Comparison of ENCODE assay signal across 9 mouse cellular contexts in genomic region chr5:134063362-134064064, GRCm38 (mm10). TPM values are rescaled to one million over a fixed set of nuclear protein-coding genes. Genes with fewer than 3 reads are reported as not detected.
DNase-seq lines count a peak whose midpoint lies in the region; ATAC-seq and TF ChIP-seq lines count a peak whose summit lies in the region.
"Had no signal": no experiment of that assay in that cellular context is flagged by ENCODE, and none has a peak within 500 bp of the region (broad histone marks: within the 10 kb centered on the region; RNA-seq: fewer than 3 reads in every experiment).

No protein-coding gene starts in this region.

- DNase-seq in embryonic facial prominence, embryonic 14.5 days (ENCODE audit: low spot score) = peak; percentile 94
- DNase-seq in heart, adult 8-10 months (ENCODE audit: low spot score) = peak; percentile 69
- peak; percentile 93 for DNase-seq in kidney, postnatal 0 days (ENCODE audit: low spot score)
- DNase-seq in liver, adult 2 months (ENCODE audit: extremely low read depth, low read depth, low spot score) = peak; percentile 45
- peak; percentile 39 for DNase-seq in thymus, postnatal 0 days (ENCODE audit: low spot score)

- no peak for TF ChIP-seq POLR2A in bone marrow, adult 2 months (IDR thresholded peaks at IDR 0.05; ENCODE audit: borderline replicate concordance, control insufficient read depth, low read depth, low read length)
- TF ChIP-seq POLR2A in liver, adult 2 months (IDR thresholded peaks at IDR 0.05; ENCODE audit: extremely low read depth, insufficient read depth, low read length) = no peak

- no peak overlapping the region for H3K27ac ChIP-seq in bone marrow, adult 2 months (ENCODE audit: control insufficient read depth, insufficient read depth, low read depth, low read length, poor library complexity)
- no peak overlapping the region for H3K27ac ChIP-seq in embryonic facial prominence, embryonic 14.5 days (replicated peaks; ENCODE audit: low read depth, low read length)
- no peak overlapping the region for H3K27ac ChIP-seq in kidney, postnatal 0 days
- H3K27ac ChIP-seq in liver, adult 2 months (replicated peaks; ENCODE audit: insufficient read depth, low read depth, low read length) = no peak overlapping the region
- no peak overlapping the region for H3K27ac ChIP-seq in neural tube, embryonic 14.5 days (ENCODE audit: low read depth, low read length)
- H3K27ac ChIP-seq: embryonic facial prominence, embryonic 12.5 days had no signal

- peak; percentile 17 for TF ChIP-seq CTCF in C2C12 (IDR thresholded peaks at IDR 0.05; ENCODE audit: control insufficient read depth, insufficient read depth, insufficient read length)
- TF ChIP-seq CTCF in bone marrow, adult 2 months (IDR thresholded peaks at IDR 0.05; ENCODE audit: control insufficient read depth, insufficient read depth, low read length) = peak; percentile 55; the same call in 1 of the 2 replicates
- peak; percentile 91 for TF ChIP-seq CTCF in kidney, postnatal 0 days (IDR thresholded peaks at IDR 0.05; ENCODE audit: low read depth)
- peak; percentile 64 for TF ChIP-seq CTCF in liver, adult 2 months (IDR thresholded peaks at IDR 0.05; ENCODE audit: low read depth, low read length)

- 45% methylated on average over 15 of the region's 15 CpGs for WGBS in bone marrow, adult 2 months
- WGBS in embryonic facial prominence, embryonic 14.5 days = 43% methylated on average over 15 of the region's 15 CpGs
- WGBS in kidney, postnatal 0 days = 41% methylated on average over 15 of the region's 15 CpGs
- WGBS in liver, adult 2 months = 47% methylated on average over 15 of the region's 15 CpGs
- 51% methylated on average over 15 of the region's 15 CpGs for WGBS in neural tube, embryonic 14.5 days

- no peaks in the 10 kb centered on the region for H3K79me2 ChIP-seq in C2C12 (ENCODE audit: control insufficient read depth, insufficient read depth)
- no peaks in the 10 kb centered on the region for H3K79me2 ChIP-seq in liver, adult 2 months (ENCODE audit: control insufficient read depth, insufficient read depth, low read length)

- H3K4me1 ChIP-seq in bone marrow, adult 2 months (ENCODE audit: control insufficient read depth, insufficient read depth, low read length) = no peaks in the 10 kb centered on the region
- H3K4me1 ChIP-seq in embryonic facial prominence, embryonic 14.5 days (ENCODE audit: control insufficient read depth, insufficient read depth, low read length) = peaks cover 6% of the 10 kb centered on the region
- H3K4me1 ChIP-seq in kidney, postnatal 0 days (replicated peaks; ENCODE audit: insufficient read depth, low read length) = 0 out of 2 replicates have a peak, but pooled peaks cover 2% of the 10 kb centered on the region
- no peaks in the 10 kb centered on the region for H3K4me1 ChIP-seq in liver, adult 2 months (ENCODE audit: control insufficient read depth, insufficient read depth, low read length)
- H3K4me1 ChIP-seq in neural tube, embryonic 14.5 days (ENCODE audit: control insufficient read depth, insufficient read depth, low read length) = no peaks in the 10 kb centered on the region

- no peak overlapping the region for H3K4me3 ChIP-seq in C2C12 (ENCODE audit: insufficient read depth, poor library complexity, severe bottlenecking)
- no peak overlapping the region for H3K4me3 ChIP-seq in bone marrow, adult 2 months (replicated peaks; ENCODE audit: control insufficient read depth, low read depth, low read length)
- no peak overlapping the region for H3K4me3 ChIP-seq in embryonic facial prominence, embryonic 14.5 days (ENCODE audit: low read depth, low read length)
- H3K4me3 ChIP-seq in kidney, postnatal 0 days (replicated peaks; ENCODE audit: low read depth, low read length) = no peak overlapping the region
- H3K4me3 ChIP-seq in liver, adult 2 months (ENCODE audit: insufficient read depth, low read depth, low read length) = no peak overlapping the region
- no peak overlapping the region for H3K4me3 ChIP-seq in neural tube, embryonic 14.5 days (ENCODE audit: low read depth, low read length)
- H3K4me3 ChIP-seq: embryonic facial prominence, embryonic 12.5 days had no signal

- no peaks in the 10 kb centered on the region for H3K36me3 ChIP-seq in C2C12 (ENCODE audit: control insufficient read depth, insufficient read depth)
- H3K36me3 ChIP-seq in embryonic facial prominence, embryonic 14.5 days (ENCODE audit: control insufficient read depth, insufficient read depth, low read length) = no peaks in the 10 kb centered on the region
- no peaks in the 10 kb centered on the region for H3K36me3 ChIP-seq in kidney, postnatal 0 days (ENCODE audit: insufficient read depth, low read length)
- no peaks in the 10 kb centered on the region for H3K36me3 ChIP-seq in liver, adult 2 months (ENCODE audit: control insufficient read depth, insufficient read depth, low read length)
- H3K36me3 ChIP-seq in neural tube, embryonic 14.5 days (ENCODE audit: control insufficient read depth, insufficient read depth, low read length) = no peaks in the 10 kb centered on the region
- H3K36me3 ChIP-seq: embryonic facial prominence, embryonic 12.5 days had no signal

- ATAC-seq in embryonic facial prominence, embryonic 14.5 days (ENCODE audit: low read depth) = peak; percentile 74
- ATAC-seq in kidney, postnatal 0 days (replicated peaks; ENCODE audit: low FRiP score, low read depth) = peak; percentile 75
- peak; percentile 51; the same call in 1 of the 2 replicates for ATAC-seq in neural tube, embryonic 14.5 days (ENCODE audit: low read depth)

- no peak overlapping the region for H3K9ac ChIP-seq in embryonic facial prominence, embryonic 14.5 days (ENCODE audit: low read depth, low read length)
- H3K9ac ChIP-seq in kidney, postnatal 0 days (ENCODE audit: low read depth, low read length) = no peak overlapping the region
- no peak overlapping the region for H3K9ac ChIP-seq in liver, adult 2 months (ENCODE audit: low read depth, low read length)
- no peak overlapping the region for H3K9ac ChIP-seq in neural tube, embryonic 14.5 days (replicated peaks; ENCODE audit: low read depth, low read length)
- H3K9ac ChIP-seq: embryonic facial prominence, embryonic 12.5 days had no signal

- H3ac ChIP-seq in C2C12 (ENCODE audit: control insufficient read depth, insufficient read length, low read depth) = no peak overlapping the region

- no peaks in the 10 kb centered on the region for H3K79me3 ChIP-seq in C2C12 (ENCODE audit: low read depth)

- H3K9me3 ChIP-seq in embryonic facial prominence, embryonic 14.5 days (ENCODE audit: control insufficient read depth, low read length) = no peaks in the 10 kb centered on the region
- no peaks in the 10 kb centered on the region for H3K9me3 ChIP-seq in kidney, postnatal 0 days (replicated peaks; ENCODE audit: low read length)
- no peaks in the 10 kb centered on the region for H3K9me3 ChIP-seq in neural tube, embryonic 14.5 days (ENCODE audit: control insufficient read depth, low read length)
- H3K9me3 ChIP-seq: embryonic facial prominence, embryonic 12.5 days had no signal

- no peaks in the 10 kb centered on the region for H3K27me3 ChIP-seq in C2C12 (ENCODE audit: control insufficient read depth, insufficient read depth, insufficient read length)
- no peaks in the 10 kb centered on the region for H3K27me3 ChIP-seq in embryonic facial prominence, embryonic 14.5 days (replicated peaks; ENCODE audit: control insufficient read depth, insufficient read depth, low read length)
- no peaks in the 10 kb centered on the region for H3K27me3 ChIP-seq in kidney, postnatal 0 days (ENCODE audit: insufficient read depth, low read length)
- H3K27me3 ChIP-seq in liver, adult 2 months (ENCODE audit: control insufficient read depth, insufficient read depth, low read length) = no peaks in the 10 kb centered on the region
- H3K27me3 ChIP-seq in neural tube, embryonic 14.5 days (ENCODE audit: control insufficient read depth, insufficient read depth, low read length) = no peaks in the 10 kb centered on the region
- H3K27me3 ChIP-seq: embryonic facial prominence, embryonic 12.5 days had no signal

- H3K4me2 ChIP-seq in embryonic facial prominence, embryonic 14.5 days (ENCODE audit: low read depth, low read length) = no peak overlapping the region
- no peak overlapping the region for H3K4me2 ChIP-seq in kidney, postnatal 0 days (ENCODE audit: low read length)
- H3K4me2 ChIP-seq in neural tube, embryonic 14.5 days (ENCODE audit: low read depth, low read length) = no peak overlapping the region
- H3K4me2 ChIP-seq: embryonic facial prominence, embryonic 12.5 days had no signal

TF ChIP-seq in C2C12, 6 proteins besides CTCF, POLR2A, EP300 and RAD21:
- TF ChIP-seq MYOD1 (IDR thresholded peaks at IDR 0.05; ENCODE audit: control insufficient read depth, insufficient read length, low read depth) = no peak
- TF ChIP-seq FOSL1 (IDR thresholded peaks at IDR 0.05; ENCODE audit: insufficient read depth, low read length, poor library complexity, severe bottlenecking) = no peak
- no peak for TF ChIP-seq USF1 (IDR thresholded peaks at IDR 0.05; ENCODE audit: low read depth)
- no peak for TF ChIP-seq MAX (IDR thresholded peaks at IDR 0.05)
- TF ChIP-seq CEBPB (IDR thresholded peaks at IDR 0.05; ENCODE audit: low read depth) = no peak
- no peak for TF ChIP-seq MYOG (IDR thresholded peaks at IDR 0.05; ENCODE audit: control insufficient read depth, extremely low read depth, insufficient read length)
TF ChIP-seq in C2C12: peak in this region for 0.

RNA-seq across cellular contexts. Expression of gene Castor2, which starts 36.0 kb away (rescaled TPM):
- polyA plus RNA-seq in C2C12 (2012; fragmentation: generic; extraction: Trizol) = 3.0 TPM
- polyA plus RNA-seq in bone marrow, adult 2 months (2011; ENCODE audit: insufficient read depth, insufficient read length, low replicate concordance, missing spikeins) = 1.1 and 4.9 TPM in 2 replicates
- 11.7 and 13.5 TPM in 2 replicates for polyA plus RNA-seq in embryonic facial prominence, embryonic 14.5 days (2014; fragmentation: Nextera tagmentation; extraction: Ambion mirVana)
- 10 to 100 TPM; 21.6 to 32.9 (median 25.9) TPM for total RNA-seq in heart, adult 8-10 months (2022)
- polyA plus RNA-seq in kidney, postnatal 0 days (2015; fragmentation: Nextera tagmentation; extraction: Ambion mirVana) = 13.0 and 15.8 TPM in 2 replicates
- 0.28 and 0.40 TPM in 2 replicates for total RNA-seq in liver, adult 2 months (2014; rRNA removed)
- 0.81 and 0.97 TPM in 2 replicates for polyA plus RNA-seq in liver, adult 2 months (2012; rRNA removed)
- 28.8 and 30.5 TPM in 2 replicates for polyA plus RNA-seq in neural tube, embryonic 14.5 days (2014; fragmentation: Nextera tagmentation; extraction: Ambion mirVana)
- 2.3 and 3.4 TPM in 2 replicates for polyA plus RNA-seq in thymus, postnatal 0 days (2015; fragmentation: Nextera tagmentation; extraction: Ambion mirVana)

Comparison
In these comparisons a context has a peak if more than half of its experiments do, and no peak if none do; other contexts are left out.
1. CTCF ChIP-seq: peak in every context shown above with its lines; median percentile 91 in kidney, postnatal 0 days; 64 in liver, adult 2 months; 55 in bone marrow, adult 2 months; 17 in C2C12.
2. DNase-seq: peak in every context shown above with its lines; median percentile 94 in embryonic facial prominence, embryonic 14.5 days; 93 in kidney, postnatal 0 days; 69 in heart, adult 8-10 months; 45 in liver, adult 2 months; 39 in thymus, postnatal 0 days.